Mouse (Mus musculus): Measurements from ENCODE around the gene Vps53.

DNA sequence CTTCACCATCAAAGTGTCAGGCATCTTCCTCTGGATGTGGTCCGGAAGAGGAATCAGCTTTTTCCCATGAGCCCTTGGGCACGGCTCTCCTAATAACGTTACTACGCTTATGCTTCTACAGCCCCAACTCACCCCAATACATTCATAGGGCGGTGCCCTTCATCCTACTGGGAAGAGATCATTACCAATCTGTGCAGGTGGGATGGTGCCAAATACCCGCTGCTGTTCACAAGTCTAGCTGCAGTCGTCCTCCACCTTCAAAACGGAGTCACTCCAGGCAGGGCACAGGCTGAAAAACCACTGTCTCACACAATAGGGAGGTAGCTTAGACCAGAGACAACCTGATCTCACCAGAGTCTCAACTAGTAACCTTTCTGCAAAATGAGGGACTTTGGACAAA lies 144.3 kb downstream of the Vps53 start:
- TF ChIP-seq CTCF (IDR thresholded peaks at IDR 0.05; ENCODE audit: borderline replicate concordance, insufficient read depth, low read depth, low read length) (no peak), POLR2A (IDR thresholded peaks at IDR 0.05; ENCODE audit: borderline replicate concordance, insufficient read depth, low read length) (no peak)
